Mouse (Mus musculus) megakaryocyte, embryonic 14.5 days (primary cell): ENCODE data around the gene Snx32. TPM values are rescaled to one million over a fixed set of nuclear protein-coding genes. Genes with fewer than 3 reads are reported as not detected.
A peak's percentile ranks its signal among the peaks of the same experiment; 100 is the strongest.

ENCODE experiments used
- H3K27me3 ChIP-seq: replicated peaks from 2 replicates; pipeline ENCODE3; 2012; ENCODE audit warnings: inconsistent platforms
- H3K36me3 ChIP-seq: replicated peaks from 2 replicates; pipeline ENCODE3; 2012; ENCODE audit warnings: low read length, inconsistent platforms, mixed read lengths
- H3K4me1 ChIP-seq: 2 replicates; pipeline ENCODE4 v1.6.1; 2012; ENCODE audit warnings: inconsistent platforms
- H3K4me3 ChIP-seq: replicated peaks from 2 replicates; pipeline ENCODE3; 2012; ENCODE audit warnings: moderate library complexity, mild to moderate bottlenecking, inconsistent platforms
- H3K9me3 ChIP-seq: 2 replicates; pipeline ENCODE4 v1.6.1; 2012; ENCODE audit warnings: inconsistent platforms
- FLI1 ChIP-seq: IDR thresholded peaks from 2 replicates; pipeline ENCODE4 v1.6.1; 2012; ENCODE audit warnings: low read length, inconsistent platforms, mixed read lengths
- GATA1 ChIP-seq: IDR thresholded peaks from 3 replicates; pipeline ENCODE4 v1.6.1; 2012; ENCODE audit warnings: mixed read lengths, low read length, inconsistent platforms, borderline replicate concordance
- polyA plus RNA-seq: library from polyadenylated mRNA; stranded (reverse); fragments of >175 nt; gene quantifications from 2 replicates; pipeline ENCODE4 v1.2.3, GENCODE M21; 2012; ENCODE audit warnings: low replicate concordance; ENCODE audit not compliant: insufficient read depth

Gene Snx32
- polyA plus RNA-seq, 1 experiment: 3.6 TPM

DNA sequence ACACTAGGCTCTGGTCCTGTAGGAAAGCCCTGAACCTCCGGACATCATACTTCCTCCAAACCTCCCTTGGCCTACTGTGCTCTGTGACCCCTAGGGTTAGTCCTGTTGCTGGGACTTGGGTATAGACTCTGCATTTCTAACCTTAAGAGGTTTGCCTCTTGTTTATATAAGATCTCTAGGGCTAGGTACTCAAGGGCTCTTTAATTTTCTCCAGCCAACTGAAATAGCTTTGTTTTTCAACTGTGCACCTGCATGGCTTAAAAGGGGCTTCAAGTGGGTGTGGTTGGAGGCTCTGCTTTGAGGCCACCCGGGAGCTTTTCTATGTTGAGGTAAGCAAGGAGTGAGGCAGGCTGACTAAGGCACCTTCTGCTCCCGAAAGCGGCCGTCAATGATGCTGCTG is 25.8 kb downstream of the Snx32 start:
- Histone ChIP-seq H3K27me3 (peaks cover 8% of the 10 kb centered on the region), H3K4me1 (peaks cover 42% of the 10 kb centered on the region), H3K9me3 (no peaks in the 10 kb centered on the region), H3K36me3 (peaks cover 55% of the 10 kb centered on the region), H3K4me3 (no peak overlapping the region)
- TF ChIP-seq FLI1 (no peak), GATA1 (no peak)

GRCm38 (mm10) chr19:5483386-5484359 is 26.7 kb downstream of the Snx32 start:
- no peak for TF ChIP-seq GATA1
- Histone ChIP-seq H3K36me3 (peaks cover 55% of the 10 kb centered on the region), H3K9me3 (no peaks in the 10 kb centered on the region), H3K4me1 (peaks cover 35% of the 10 kb centered on the region), H3K27me3 (peaks cover 11% of the 10 kb centered on the region), H3K4me3 (no peak overlapping the region)

DNA sequence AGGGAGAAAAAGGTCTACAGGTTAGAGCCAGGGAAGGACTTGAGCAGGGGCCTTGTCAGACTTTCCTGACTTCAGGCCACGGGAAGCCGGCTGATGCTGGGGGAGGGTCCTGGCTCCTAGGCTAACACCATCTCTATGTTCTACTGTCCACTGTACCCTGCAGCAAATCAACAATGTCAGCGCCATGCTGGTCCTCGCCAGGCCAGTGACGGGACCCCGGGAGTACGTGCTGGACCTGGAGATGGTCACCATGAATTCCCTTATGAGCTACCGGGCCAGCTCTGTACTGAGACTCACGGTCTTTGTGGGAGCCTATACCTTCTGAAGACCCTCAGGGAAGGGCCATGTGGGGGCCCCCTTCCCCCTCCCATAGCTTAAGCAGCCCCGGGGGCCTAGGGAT is 28.9 kb downstream of the Snx32 start:
- H3K36me3 ChIP-seq: peaks cover 48% of the 10 kb centered on the region
- H3K27me3 ChIP-seq: peaks cover 20% of the 10 kb centered on the region
- no peak overlapping the region for H3K4me3 ChIP-seq
- peaks cover 21% of the 10 kb centered on the region for H3K4me1 ChIP-seq
- H3K9me3 ChIP-seq: no peaks in the 10 kb centered on the region
- no peak for TF ChIP-seq FLI1
- no peak for TF ChIP-seq GATA1

GRCm38 (mm10) chr19:5480016-5480415 is 30.3 kb downstream of the Snx32 start:
- Histone ChIP-seq H3K27me3 (peaks cover 31% of the 10 kb centered on the region), H3K4me3 (no peak overlapping the region), H3K4me1 (peaks cover 12% of the 10 kb centered on the region), H3K36me3 (peaks cover 35% of the 10 kb centered on the region), H3K9me3 (no peaks in the 10 kb centered on the region)
- no peak for TF ChIP-seq GATA1
- no peak for TF ChIP-seq FLI1

GRCm38 (mm10) chr19:5477668-5478300 is 32.6 kb downstream of the Snx32 start:
- TF ChIP-seq FLI1 (no peak), GATA1 (no peak)
- Histone ChIP-seq H3K4me3 (no peak overlapping the region), H3K4me1 (peaks cover 27% of the 10 kb centered on the region), H3K36me3 (peaks cover 12% of the 10 kb centered on the region), H3K9me3 (0 out of 2 replicates have a peak, but pooled peaks cover 3% of the 10 kb centered on the region), H3K27me3 (peaks cover 50% of the 10 kb centered on the region)

DNA sequence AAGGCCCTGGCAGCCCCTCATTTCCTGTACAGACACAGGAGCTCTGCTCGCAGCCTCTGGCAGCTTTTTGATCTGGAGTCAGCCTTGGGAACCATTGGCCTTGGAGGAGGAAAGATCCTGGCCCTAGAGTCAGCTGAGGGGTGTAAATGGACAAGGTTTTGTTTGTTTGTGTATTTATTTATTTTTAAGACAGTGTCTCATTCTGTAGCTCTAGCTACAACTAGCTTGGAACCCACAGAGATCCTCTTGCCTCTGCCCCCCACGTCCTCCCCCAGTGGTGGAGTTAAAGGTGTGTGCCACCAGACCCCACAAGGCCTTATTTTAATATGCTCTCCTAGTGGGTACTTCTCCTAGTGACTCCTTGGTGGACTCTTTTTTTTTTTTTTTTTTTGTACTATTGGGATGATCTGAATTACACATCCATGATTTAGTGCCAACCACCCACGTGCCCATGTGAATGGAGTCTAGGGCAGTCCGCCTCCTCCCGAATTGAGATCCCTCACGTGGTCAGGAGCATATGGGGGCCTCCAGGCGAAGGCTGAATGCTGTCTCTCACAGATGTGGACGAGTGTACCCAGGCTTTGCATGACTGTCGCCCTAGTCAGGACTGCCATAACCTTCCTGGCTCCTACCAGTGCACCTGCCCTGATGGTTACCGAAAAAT is 33.2 kb downstream of the Snx32 start:
- no peak overlapping the region for H3K4me3 ChIP-seq
- peaks cover 6% of the 10 kb centered on the region for H3K36me3 ChIP-seq
- peaks cover 50% of the 10 kb centered on the region for H3K27me3 ChIP-seq
- TF ChIP-seq FLI1 (no peak), GATA1 (no peak)
- 0 out of 2 replicates have a peak, but pooled peaks cover 3% of the 10 kb centered on the region for H3K9me3 ChIP-seq
- H3K4me1 ChIP-seq: peaks cover 27% of the 10 kb centered on the region

DNA sequence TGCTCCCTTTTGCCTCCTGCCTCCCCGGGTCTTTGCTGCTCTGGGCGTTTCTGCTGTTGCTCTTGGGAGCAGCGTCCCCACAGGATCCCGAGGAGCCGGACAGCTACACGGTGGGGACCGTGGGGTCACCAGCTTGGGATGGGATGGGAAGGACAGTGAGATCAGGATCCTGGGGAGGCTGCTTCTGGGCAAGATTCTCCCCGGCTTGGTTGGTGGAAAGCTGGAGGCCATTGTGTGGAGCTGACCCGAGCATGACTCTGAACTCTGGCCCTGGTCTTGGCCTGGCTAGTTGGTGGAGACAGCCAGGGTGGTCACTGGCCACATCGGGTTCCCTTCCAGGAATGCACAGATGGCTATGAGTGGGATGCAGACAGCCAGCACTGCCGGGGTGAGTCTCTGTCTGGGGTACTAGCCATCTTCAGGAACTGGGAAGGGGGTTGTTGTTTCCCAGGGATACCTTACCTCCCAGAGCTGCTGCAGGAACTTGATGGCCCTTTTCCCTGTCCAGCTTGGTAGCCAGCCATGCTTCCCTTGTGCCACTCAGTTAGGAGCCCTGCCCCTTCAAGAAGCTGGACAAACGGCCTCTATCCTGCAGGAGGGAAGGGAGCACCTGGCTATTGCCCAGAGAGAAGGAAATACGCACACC is 35.1 kb downstream of the Snx32 start:
- Histone ChIP-seq H3K9me3 (0 out of 2 replicates have a peak, but pooled peaks cover 3% of the 10 kb centered on the region), H3K27me3 (peaks cover 52% of the 10 kb centered on the region), H3K4me1 (peaks cover 29% of the 10 kb centered on the region), H3K36me3 (no peaks in the 10 kb centered on the region), H3K4me3 (peak overlapping the region; percentile 84)
- TF ChIP-seq FLI1: no peak
- TF ChIP-seq GATA1: no peak

DNA sequence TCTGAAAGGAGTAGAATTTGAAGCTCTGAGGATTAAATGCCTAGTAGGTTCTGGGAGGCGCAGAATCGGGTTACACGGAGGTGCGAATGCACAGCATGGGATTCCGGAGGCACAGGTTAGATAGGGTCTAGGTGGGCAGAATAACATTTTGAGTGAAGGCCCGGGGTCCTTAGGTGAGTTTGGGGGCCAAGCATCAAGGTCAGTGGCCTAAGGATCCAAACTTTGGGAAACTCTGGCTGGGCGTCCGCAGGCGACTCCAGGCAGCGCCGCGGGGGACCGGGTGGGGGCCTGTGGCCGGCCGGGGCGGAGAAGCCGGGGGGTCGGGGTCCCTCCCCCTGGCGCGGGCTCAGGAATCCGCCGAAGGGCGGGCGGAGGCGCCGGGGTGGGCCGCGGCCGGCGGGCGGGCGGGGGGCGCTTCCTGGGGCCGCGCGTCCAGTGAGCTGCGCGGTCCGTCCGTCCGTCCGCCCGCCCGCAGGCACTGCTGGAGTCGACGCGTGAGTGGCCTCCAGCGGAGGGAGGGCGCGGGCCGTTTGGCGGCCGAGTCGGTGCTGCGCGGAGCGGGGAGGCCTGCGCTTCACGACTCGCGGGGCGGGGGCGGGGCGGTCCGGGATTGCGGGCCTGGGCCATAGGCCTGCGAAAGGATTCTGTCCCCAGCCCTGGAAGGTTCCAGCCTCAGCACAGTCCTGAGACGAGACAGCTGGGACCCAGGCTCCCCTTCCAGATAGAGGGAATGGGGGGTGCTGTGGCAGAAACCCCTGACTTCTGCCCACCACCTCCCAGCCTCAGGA is 35.9 kb downstream of the Snx32 start:
- Histone ChIP-seq H3K4me1 (peaks cover 35% of the 10 kb centered on the region), H3K4me3 (peak overlapping the region; percentile 84), H3K9me3 (0 out of 2 replicates have a peak, but pooled peaks cover 3% of the 10 kb centered on the region), H3K36me3 (no peaks in the 10 kb centered on the region), H3K27me3 (peaks cover 51% of the 10 kb centered on the region)
- TF ChIP-seq GATA1: no peak
- TF ChIP-seq FLI1: no peak

DNA sequence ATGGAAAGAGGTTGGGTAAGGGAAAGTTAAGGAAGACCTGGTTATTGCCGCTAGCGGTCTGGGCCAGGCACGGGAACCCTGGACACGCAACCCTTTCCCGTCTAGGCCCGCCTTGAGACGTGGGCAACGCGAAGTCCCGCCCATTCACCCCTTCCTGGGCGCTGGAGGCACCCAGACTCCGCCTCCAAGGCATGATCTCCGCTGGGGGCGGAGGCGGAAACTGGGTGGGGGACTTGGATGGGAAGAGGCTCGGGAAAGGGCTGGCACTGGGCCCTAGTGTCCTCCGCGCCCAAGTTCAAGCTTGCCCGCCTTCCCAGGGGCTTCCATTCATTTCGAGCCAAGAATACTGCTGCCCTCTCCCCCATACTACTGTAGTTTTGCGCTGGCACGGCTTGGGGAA is 36.6 kb downstream of the Snx32 start, which contains the start of gene Efemp2:
TSS of gene Efemp2 (plus strand) at position 235 of the 400 bp plus-strand sequence.
- Histone ChIP-seq H3K36me3 (no peaks in the 10 kb centered on the region), H3K4me3 (peak within 1 kb of the TSS; percentile 84), H3K9me3 (0 out of 2 replicates have a peak, but pooled peaks cover 3% of the 10 kb centered on the region), H3K27me3 (peaks cover 48% of the 10 kb centered on the region), H3K4me1 (peaks cover 35% of the 10 kb centered on the region)
- no peak for TF ChIP-seq FLI1
- TF ChIP-seq GATA1: no peak
